Mouse (Mus musculus): Measurements from ENCODE around the gene Cacng3.

DNA sequence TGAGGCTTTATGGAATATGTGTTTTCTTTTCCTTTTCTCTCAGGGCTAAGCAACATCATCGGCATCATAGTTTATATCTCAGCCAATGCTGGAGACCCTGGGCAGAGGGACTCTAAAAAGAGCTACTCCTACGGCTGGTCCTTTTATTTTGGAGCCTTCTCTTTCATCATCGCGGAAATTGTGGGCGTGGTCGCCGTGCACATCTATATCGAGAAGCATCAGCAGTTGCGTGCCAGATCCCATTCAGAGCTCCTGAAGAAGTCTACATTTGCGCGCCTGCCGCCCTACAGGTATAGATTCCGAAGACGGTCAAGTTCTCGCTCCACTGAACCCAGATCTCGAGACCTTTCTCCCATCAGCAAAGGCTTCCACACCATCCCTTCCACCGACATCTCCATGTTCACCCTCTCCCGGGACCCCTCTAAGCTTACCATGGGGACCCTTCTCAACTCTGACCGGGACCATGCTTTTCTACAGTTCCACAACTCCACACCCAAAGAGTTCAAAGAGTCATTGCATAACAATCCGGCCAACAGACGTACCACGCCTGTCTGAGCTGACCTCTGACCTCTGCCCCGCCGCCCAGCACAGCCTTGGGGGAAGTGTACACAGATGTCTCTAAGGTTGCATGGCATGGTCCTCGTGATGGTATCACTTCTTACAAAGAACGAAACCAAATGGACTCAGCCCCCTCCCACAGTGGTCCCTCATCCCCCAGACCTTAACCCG is 98.2 kb downstream of the Cacng3 start:
- no peak for TF ChIP-seq EP300 (IDR thresholded peaks at IDR 0.05; ENCODE audit: low read depth)
- no peak for TF ChIP-seq CTCF (IDR thresholded peaks at IDR 0.05; ENCODE audit: low read depth)
